Mouse (Mus musculus) MEL (cell line): ENCODE data around the gene Slc25a18. TPM values are rescaled to one million over a fixed set of nuclear protein-coding genes. Genes with fewer than 3 reads are reported as not detected.

Experiments used
- DNase-seq: peaks from one replicate; pipeline ENCODE4 v3.0.0; 2011; ENCODE audit warnings: low read depth, low spot score
- H3K27ac ChIP-seq: 2 replicates; pipeline ENCODE4 v1.5.1; 2012; ENCODE audit warnings: low read depth, mild to moderate bottlenecking, control low read depth, low read length, moderate library complexity; ENCODE audit not compliant: control insufficient read depth
- H3K27me3 ChIP-seq, 2 experiments: fragments of 150-350 bp in 1 of 2; sonication (generic) in 1 of 2; 2 replicates each; pipeline ENCODE4 v1.6.1; 2012; ENCODE audit warnings: low read length in 2 of 2, mild to moderate bottlenecking in 2 of 2, improper control_type of control experiment in 1 of 2, moderate library complexity in 1 of 2; ENCODE audit not compliant: insufficient read depth in 2 of 2, control insufficient read depth in 1 of 2
- H3K36me3 ChIP-seq, 2 experiments: 2 replicates each; pipeline ENCODE4 v1.6.1; 2012 to 2014; ENCODE audit warnings: low read length in 2 of 2, improper control_type of control experiment in 1 of 2, inconsistent platforms in 1 of 2, mild to moderate bottlenecking in 1 of 2; ENCODE audit not compliant: insufficient read depth in 2 of 2, control insufficient read depth in 1 of 2
- H3K4me1 ChIP-seq, 2 experiments: fragments of 150-350 bp in 1 of 2; sonication (generic) in 1 of 2; 2 replicates each; pipeline ENCODE4 v1.6.1; 2012; ENCODE audit warnings: low read length in 2 of 2, improper control_type of control experiment in 1 of 2, mild to moderate bottlenecking in 1 of 2; ENCODE audit not compliant: insufficient read depth in 2 of 2, control insufficient read depth in 1 of 2
- H3K4me3 ChIP-seq, 2 experiments: fragments of 150-350 bp in 1 of 2; sonication (generic) in 1 of 2; 2 replicates each; pipeline ENCODE4 v1.5.1; 2012; ENCODE audit warnings: low read depth in 2 of 2, low read length in 2 of 2, mild to moderate bottlenecking in 2 of 2, moderate library complexity in 2 of 2, control low read depth in 1 of 2, improper control_type of control experiment in 1 of 2; ENCODE audit not compliant: control insufficient read depth in 1 of 2, insufficient read depth in 1 of 2
- H3K79me2 ChIP-seq: 2 replicates; pipeline ENCODE4 v1.6.1; 2012; ENCODE audit warnings: mild to moderate bottlenecking, low read length, moderate library complexity; ENCODE audit not compliant: control insufficient read depth, poor library complexity, insufficient read depth
- H3K9ac ChIP-seq: 2 replicates; pipeline ENCODE4 v1.6.1; 2012; ENCODE audit warnings: low read depth, mild to moderate bottlenecking, control low read depth, low read length, moderate library complexity; ENCODE audit not compliant: control insufficient read depth, poor library complexity, severe bottlenecking
- H3K9me3 ChIP-seq: fragments of 150-350 bp; sonication (generic); replicated peaks from 2 replicates; pipeline ENCODE4 v1.6.1; 2012; ENCODE audit warnings: mild to moderate bottlenecking, low read length, improper control_type of control experiment, moderate library complexity; ENCODE audit not compliant: insufficient read depth
- BHLHE40 ChIP-seq: IDR thresholded peaks from 2 replicates; pipeline ENCODE4 v1.6.1; 2012; ENCODE audit warnings: low read depth, mild to moderate bottlenecking, inconsistent platforms, low read length, improper control_type of control experiment, borderline replicate concordance
- CHD1 ChIP-seq: IDR thresholded peaks from 2 replicates; pipeline ENCODE4 v1.6.1; 2012; ENCODE audit warnings: low read depth, mild to moderate bottlenecking, inconsistent platforms, low read length, improper control_type of control experiment
- CHD2 ChIP-seq: IDR thresholded peaks from 2 replicates; pipeline ENCODE4 v1.6.1; 2011; ENCODE audit warnings: low read length, improper control_type of control experiment
- EP300 ChIP-seq, 2 experiments: IDR thresholded peaks; 2 replicates each; pipeline ENCODE4 v1.6.1; 2011; ENCODE audit warnings: improper control_type of control experiment in 2 of 2, low read length in 2 of 2, low read depth in 1 of 2, mild to moderate bottlenecking in 1 of 2
- ETS1 ChIP-seq: IDR thresholded peaks from 2 replicates; pipeline ENCODE4 v1.6.1; 2012; ENCODE audit warnings: low read depth, mild to moderate bottlenecking, inconsistent platforms, low read length, improper control_type of control experiment, moderate library complexity
- GABPA ChIP-seq: IDR thresholded peaks from 2 replicates; pipeline ENCODE4 v1.6.1; 2012; ENCODE audit warnings: low read depth, mild to moderate bottlenecking, inconsistent platforms, low read length, improper control_type of control experiment, moderate library complexity
- GATA1 ChIP-seq: IDR thresholded peaks from 2 replicates; pipeline ENCODE4 v1.6.1; 2011; ENCODE audit warnings: low read depth, low read length, improper control_type of control experiment
- MAZ ChIP-seq: IDR thresholded peaks from 2 replicates; pipeline ENCODE4 v1.6.1; 2012; ENCODE audit warnings: low read depth, mild to moderate bottlenecking, inconsistent platforms, low read length, improper control_type of control experiment
- MXI1 ChIP-seq: IDR thresholded peaks from 2 replicates; pipeline ENCODE4 v1.6.1; 2011; ENCODE audit warnings: mild to moderate bottlenecking, low read depth, low read length, improper control_type of control experiment
- MYB ChIP-seq: IDR thresholded peaks from 2 replicates; pipeline ENCODE4 v1.6.1; 2011; ENCODE audit warnings: mild to moderate bottlenecking, low read depth, low read length, improper control_type of control experiment
- POLR2A ChIP-seq, 2 experiments: IDR thresholded peaks; 2 replicates each; pipeline ENCODE4 v1.6.1; 2011 to 2012; ENCODE audit warnings: low read length in 2 of 2, mild to moderate bottlenecking in 2 of 2, control low read depth in 1 of 2, improper control_type of control experiment in 1 of 2, low read depth in 1 of 2, moderate library complexity in 1 of 2; ENCODE audit not compliant: control insufficient read depth in 1 of 2, insufficient read depth in 1 of 2, poor library complexity in 1 of 2
- SIN3A ChIP-seq: IDR thresholded peaks from 2 replicates; pipeline ENCODE4 v1.6.1; 2012; ENCODE audit warnings: low read length, improper control_type of control experiment, inconsistent platforms
- ZMIZ1 ChIP-seq: IDR thresholded peaks from 2 replicates; pipeline ENCODE4 v1.6.1; 2012; ENCODE audit warnings: low read depth, mild to moderate bottlenecking, inconsistent platforms, low read length, improper control_type of control experiment, moderate library complexity
- polyA plus RNA-seq, 2 experiments: library from polyadenylated mRNA; stranded (reverse) in 1 of 2; unstranded in 1 of 2; fragments of >175 nt in 1 of 2; fragments of >200 nt in 1 of 2; gene quantifications; 2 replicates each; pipeline versions ENCODE4 v1.2.1 to v1.2.4; 2012; ENCODE audit warnings: low replicate concordance in 2 of 2, low read depth in 1 of 2; ENCODE audit not compliant: insufficient read length in 2 of 2, insufficient read depth in 1 of 2, missing spikeins in 1 of 2
- total RNA-seq: library from RNA; depleted of rRNA; stranded (reverse); fragments of 300-350 nt; gene quantifications from 2 replicates; pipeline ENCODE4 v1.2.3, GENCODE M21; 2012

The Slc25a18 gene
- total and polyA plus RNA-seq, 3 experiments: 0.12 to 0.57 TPM; not detected in 1

DNA sequence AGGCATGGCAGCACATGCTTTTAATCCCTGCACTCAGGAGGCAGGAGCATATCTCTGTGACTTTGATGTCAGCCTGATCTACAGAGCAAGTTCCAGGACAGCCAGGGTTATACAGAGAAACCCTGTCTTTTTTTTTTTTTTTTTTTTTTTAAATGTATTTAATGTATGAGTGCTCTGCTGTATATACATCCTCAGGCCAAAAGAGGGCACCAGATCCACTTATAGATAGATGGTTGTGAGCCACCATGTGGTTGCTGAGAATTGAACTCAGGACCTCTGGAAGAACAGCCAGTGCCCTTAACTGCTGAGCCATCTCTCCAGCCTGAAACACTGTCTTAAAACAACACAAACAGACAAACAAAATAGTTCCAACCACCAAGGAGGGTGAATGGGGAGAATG, 15.5 kb downstream of the Slc25a18 start (continued):
- no peak for TF ChIP-seq ZMIZ1

DNA sequence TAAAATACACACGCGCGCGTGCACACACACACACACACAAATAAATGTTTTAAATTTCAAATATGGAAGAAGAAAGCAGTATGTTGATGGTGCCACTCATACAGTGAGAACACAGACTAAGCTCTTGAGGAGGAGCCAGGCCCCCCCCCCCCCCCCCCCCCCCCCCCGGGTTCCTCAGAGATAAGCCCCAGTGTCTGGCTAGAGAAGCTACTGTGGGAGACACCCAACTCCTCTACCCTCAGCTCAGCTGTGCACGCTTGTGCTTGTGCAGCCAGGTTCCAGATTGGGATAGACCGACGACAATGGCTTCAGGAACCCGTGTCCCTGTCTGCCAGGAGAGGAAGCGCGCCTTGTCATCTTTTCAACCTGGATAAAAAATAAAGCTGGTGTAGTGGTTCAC, 16.8 kb downstream of the Slc25a18 start:
- Histone ChIP-seq H3K27me3 (no peaks in the 10 kb centered on the region), H3K79me2 (no peaks in the 10 kb centered on the region), H3K9me3 (no peaks in the 10 kb centered on the region), H3K4me1 (peaks cover 7 to 33% of the 10 kb centered on the region in 2 experiments), H3K27ac (no peak overlapping the region; the same call in 1 of the 2 replicates), H3K9ac (no peak overlapping the region), H3K36me3 (peaks cover 6 to 15% of the 10 kb centered on the region in 2 experiments; a peak in 3 of 4 replicates), H3K4me3 (no peak overlapping the region)
- DNase-seq: peak; percentile 86
- TF ChIP-seq GATA1 (peak; percentile 66; the same call in 1 of the 2 replicates), ETS1 (peak; percentile 62), MXI1 (0 out of 2 replicates have a peak, but pooled peaks have one; percentile 28), MAZ (peak; percentile 91; the same call in 1 of the 2 replicates), EP300 (IDR thresholded peaks at IDR 0.05; ENCODE audit: low read depth in 1 of 2, low read length in 2 of 2) (peak in 1 of 2 experiments; percentile 5; a peak in 1 of 4 replicates), MYB (no peak), POLR2A (IDR thresholded peaks at IDR 0.05; ENCODE audit: control insufficient read depth in 1 of 2, insufficient read depth in 1 of 2, low read depth in 1 of 2, low read length in 2 of 2, poor library complexity in 1 of 2) (no peak), BHLHE40 (peak; percentile 53; the same call in 1 of the 2 replicates)

DNA sequence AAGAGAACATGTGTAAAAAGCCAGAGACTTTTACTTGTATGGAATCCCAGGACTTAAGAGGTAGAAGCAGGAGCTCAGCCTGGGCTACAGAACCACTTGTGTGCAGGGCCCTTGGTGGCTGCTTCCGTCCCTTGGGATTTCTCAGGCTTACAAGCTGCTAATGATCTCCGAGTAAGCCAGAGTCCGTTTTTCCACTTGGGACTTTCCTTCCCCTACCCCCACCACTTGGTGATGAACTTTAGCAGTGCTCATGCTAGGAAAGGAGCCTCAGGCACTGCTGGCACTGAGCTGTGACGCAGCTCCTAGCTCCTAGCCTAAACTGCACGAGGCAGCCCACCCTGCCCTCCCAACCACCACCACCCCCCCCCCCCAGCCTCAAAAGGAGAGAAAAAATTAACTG, 17.3 kb downstream of the Slc25a18 start:
- Histone ChIP-seq H3K4me3 (no peak overlapping the region), H3K9ac (no peak overlapping the region), H3K27ac (no peak overlapping the region), H3K79me2 (no peaks in the 10 kb centered on the region)
- no peak for TF ChIP-seq ZMIZ1
- TF ChIP-seq GABPA: no peak
- no peak for TF ChIP-seq BHLHE40
- no peak for TF ChIP-seq CHD1
- TF ChIP-seq SIN3A: no peak
- TF ChIP-seq CHD2: no peak
- TF ChIP-seq, all 39 proteins: peak for 0
- H3K27me3 ChIP-seq: no peaks in the 10 kb centered on the region
- peaks cover 7 to 17% of the 10 kb centered on the region in 2 experiments; a peak in 3 of 4 replicates for H3K36me3 ChIP-seq
- peaks cover 7 to 38% of the 10 kb centered on the region in 2 experiments for H3K4me1 ChIP-seq
- peak; percentile 32 for DNase-seq
- no peaks in the 10 kb centered on the region for H3K9me3 ChIP-seq
